Mouse (Mus musculus): ENCODE results near the gene Slc27a5. TPM values are rescaled to one million over a fixed set of nuclear protein-coding genes. Genes with fewer than 3 reads are reported as not detected.
A peak's percentile ranks its signal among the peaks of the same experiment; 100 is the strongest.

Slc27a5 gene
- polyA plus RNA-seq, 1 experiment from 2014 or later: not detected

DNA sequence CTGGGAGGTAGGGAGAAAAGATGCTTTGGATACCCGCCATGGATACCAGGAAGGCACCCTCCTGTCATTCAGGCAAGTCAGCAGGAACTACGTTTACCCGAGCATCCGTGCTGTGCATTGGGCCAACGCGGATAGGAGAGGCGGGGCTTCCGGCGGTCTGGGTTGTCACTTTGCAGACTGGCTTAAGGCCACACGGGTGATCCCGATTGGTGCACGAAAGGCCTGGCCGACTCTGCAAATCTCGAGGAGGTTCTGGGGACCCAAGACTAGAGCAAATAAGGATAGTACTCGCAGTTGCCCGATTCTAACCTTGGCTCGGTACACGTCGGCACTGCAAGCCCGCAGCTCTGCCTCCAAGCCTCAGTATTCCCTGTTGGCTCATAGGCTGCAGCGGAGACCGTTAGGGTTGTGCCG is 32.3 kb downstream of the Slc27a5 start, which contains the start of gene Zfp324:
Zfp324 (plus strand) TSS at position 161 of the 414 bp plus-strand sequence.
- peaks cover 8% of the 10 kb centered on the region for H3K4me1 ChIP-seq (ENCODE audit: control insufficient read depth, insufficient read depth, low read length)

DNA sequence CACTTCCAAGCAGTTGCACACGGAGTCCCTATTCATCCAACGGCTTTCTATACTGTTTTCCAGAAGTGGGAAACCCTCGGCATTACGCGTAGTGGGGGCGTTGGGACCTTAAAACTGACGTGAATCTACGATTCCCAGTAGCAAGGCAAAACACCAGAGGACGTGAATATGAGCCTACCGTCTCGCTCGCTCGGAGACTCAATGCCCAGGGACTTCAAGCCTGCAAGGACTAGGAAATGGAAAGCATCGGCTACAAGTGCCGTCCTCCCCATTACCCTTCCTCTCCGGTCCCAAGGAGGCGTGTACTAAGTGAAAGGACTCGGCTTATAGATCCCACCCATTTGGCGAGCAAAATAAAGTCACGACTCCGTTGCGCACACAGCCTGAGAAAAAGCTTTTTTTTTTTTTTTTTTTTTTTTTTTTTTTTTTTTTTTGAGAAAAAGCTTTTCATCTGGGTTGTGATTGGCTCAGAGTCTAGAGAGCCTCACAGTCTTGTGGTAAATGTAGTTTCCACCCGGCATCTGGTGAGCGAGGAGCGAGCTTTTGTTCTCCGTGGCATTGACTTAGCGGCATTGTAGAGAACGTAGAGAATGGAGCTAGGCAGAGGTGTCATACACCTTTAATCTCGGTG is 36.4 kb downstream of the Slc27a5 start:
- Histone ChIP-seq H3K9ac (ENCODE audit: low read depth, low read length) (peak overlapping the region; percentile 80), H3K4me3 (ENCODE audit: low read depth, low read length) (peak overlapping the region; percentile 61), H3K4me2 (peak overlapping the region; percentile 76), H3K4me1 (ENCODE audit: control insufficient read depth, insufficient read depth, low read length) (peaks cover 5% of the 10 kb centered on the region), H3K36me3 (ENCODE audit: control insufficient read depth, insufficient read depth, low read length) (no peaks in the 10 kb centered on the region), H3K9me3 (replicated peaks; ENCODE audit: control insufficient read depth, low read length) (no peaks in the 10 kb centered on the region), H3K27ac (ENCODE audit: low read depth, low read length) (peak overlapping the region; percentile 88), H3K27me3 (ENCODE audit: control insufficient read depth, insufficient read depth, low read length) (no peaks in the 10 kb centered on the region)
- WGBS (ENCODE audit: insufficient replicate concordance): 6% methylated on average over 29 of the region's 29 CpGs
- ATAC-seq (replicated peaks; ENCODE audit: insufficient number of reproducible peaks, low FRiP score, low TSS enrichment): peak; percentile 43

More for the DNA sequence above, 32.3 kb downstream of the Slc27a5 start, which contains the start of gene Zfp324:
- Histone ChIP-seq H3K27ac (ENCODE audit: low read depth, low read length) (peak within 1 kb of the TSS; percentile 90), H3K4me2 (peak within 1 kb of the TSS; percentile 97), H3K27me3 (ENCODE audit: control insufficient read depth, insufficient read depth, low read length) (no peaks in the 10 kb centered on the region), H3K9me3 (replicated peaks; ENCODE audit: control insufficient read depth, low read length) (no peaks in the 10 kb centered on the region), H3K4me3 (ENCODE audit: low read depth, low read length) (peak within 1 kb of the TSS; percentile 91), H3K9ac (ENCODE audit: low read depth, low read length) (peak within 1 kb of the TSS; percentile 93), H3K36me3 (ENCODE audit: control insufficient read depth, insufficient read depth, low read length) (peaks cover 11% of the 10 kb centered on the region)
- ATAC-seq (replicated peaks; ENCODE audit: insufficient number of reproducible peaks, low FRiP score, low TSS enrichment): peak; percentile 92
- under 1% methylated on average over 23 of the region's 23 CpGs for WGBS (ENCODE audit: insufficient replicate concordance)

DNA sequence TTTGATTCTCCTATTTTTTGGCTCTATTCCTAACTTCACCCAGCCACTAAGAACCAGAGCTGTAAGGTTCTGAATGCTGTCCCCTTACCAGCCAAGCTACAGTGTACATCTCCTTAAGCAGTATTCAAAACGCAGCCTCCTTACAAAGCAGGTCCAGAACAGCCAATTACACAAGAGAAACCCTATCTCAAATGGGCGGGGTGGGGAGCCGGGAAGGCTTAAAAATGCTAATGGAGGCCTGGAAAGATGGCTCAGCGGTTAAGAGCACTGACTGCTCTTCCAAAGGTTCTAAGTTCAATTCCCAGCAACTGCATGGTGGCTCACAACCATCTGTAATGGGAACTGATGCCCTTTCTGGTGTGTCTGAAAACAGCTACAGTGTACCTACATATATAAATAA is 38.3 kb downstream of the Slc27a5 start:
- H3K9me3 ChIP-seq (replicated peaks; ENCODE audit: control insufficient read depth, low read length): no peaks in the 10 kb centered on the region
- no peaks in the 10 kb centered on the region for H3K4me1 ChIP-seq (ENCODE audit: control insufficient read depth, insufficient read depth, low read length)
- no peak for ATAC-seq (replicated peaks; ENCODE audit: insufficient number of reproducible peaks, low FRiP score, low TSS enrichment)
- no peaks in the 10 kb centered on the region for H3K36me3 ChIP-seq (ENCODE audit: control insufficient read depth, insufficient read depth, low read length)
- H3K9ac ChIP-seq (ENCODE audit: low read depth, low read length): no peak overlapping the region
- H3K27me3 ChIP-seq (ENCODE audit: control insufficient read depth, insufficient read depth, low read length): no peaks in the 10 kb centered on the region
- no peak overlapping the region for H3K4me3 ChIP-seq (ENCODE audit: low read depth, low read length)
- no peak overlapping the region for H3K27ac ChIP-seq (ENCODE audit: low read depth, low read length)
- H3K4me2 ChIP-seq: no peak overlapping the region
- 22% methylated on average over 4 of the region's 4 CpGs for WGBS (ENCODE audit: insufficient replicate concordance)

DNA sequence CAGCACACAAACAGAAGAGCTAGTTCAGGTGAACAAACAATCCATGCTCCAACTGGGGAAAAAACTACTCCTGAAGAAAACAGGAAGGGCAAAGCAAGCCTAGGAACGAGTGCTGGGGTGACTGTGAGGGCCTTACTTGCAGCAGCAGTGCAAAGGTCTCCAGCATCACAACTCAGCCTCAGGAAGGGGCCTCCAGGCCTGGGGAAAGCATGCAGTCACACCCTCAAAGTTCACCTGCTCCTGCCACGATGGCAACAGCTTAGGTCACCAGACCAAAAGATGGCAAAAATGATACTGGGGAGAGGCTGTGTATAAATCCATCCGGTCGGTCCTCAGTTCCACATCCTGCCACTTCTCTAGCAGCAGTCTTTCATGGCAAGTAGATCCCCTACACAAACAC is 39.0 kb downstream of the Slc27a5 start:
- Histone ChIP-seq H3K4me2 (no peak overlapping the region), H3K27me3 (ENCODE audit: control insufficient read depth, insufficient read depth, low read length) (no peaks in the 10 kb centered on the region), H3K9ac (ENCODE audit: low read depth, low read length) (no peak overlapping the region), H3K4me3 (ENCODE audit: low read depth, low read length) (no peak overlapping the region), H3K4me1 (ENCODE audit: control insufficient read depth, insufficient read depth, low read length) (no peaks in the 10 kb centered on the region), H3K36me3 (ENCODE audit: control insufficient read depth, insufficient read depth, low read length) (no peaks in the 10 kb centered on the region), H3K9me3 (replicated peaks; ENCODE audit: control insufficient read depth, low read length) (no peaks in the 10 kb centered on the region), H3K27ac (ENCODE audit: low read depth, low read length) (no peak overlapping the region)
- ATAC-seq (replicated peaks; ENCODE audit: insufficient number of reproducible peaks, low FRiP score, low TSS enrichment): no peak
- WGBS (ENCODE audit: insufficient replicate concordance): 79% methylated on average over 4 of the region's 4 CpGs

DNA sequence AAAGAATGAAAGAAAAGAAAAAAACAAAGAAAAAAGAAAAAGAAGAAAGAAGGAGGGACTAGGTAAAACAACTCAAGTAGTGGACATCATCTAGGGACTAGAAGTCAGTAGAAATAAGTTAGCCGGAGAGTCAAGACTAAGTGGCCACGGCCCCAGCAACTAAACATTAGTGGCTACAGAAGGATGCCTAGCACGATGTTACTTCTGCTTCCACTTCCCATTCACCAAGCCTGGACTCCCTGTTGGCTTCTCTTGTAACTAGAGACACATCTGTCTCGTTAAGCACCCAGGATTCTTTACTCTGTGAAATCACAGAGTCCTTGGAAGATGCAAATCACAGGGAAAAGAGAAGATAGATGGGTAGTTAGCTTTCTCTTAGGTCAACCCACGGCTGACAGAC is 40.5 kb downstream of the Slc27a5 start:
- H3K27ac ChIP-seq (ENCODE audit: low read depth, low read length): no peak overlapping the region
- H3K27me3 ChIP-seq (ENCODE audit: control insufficient read depth, insufficient read depth, low read length): no peaks in the 10 kb centered on the region
- H3K9ac ChIP-seq (ENCODE audit: low read depth, low read length): no peak overlapping the region
- no peak overlapping the region for H3K4me2 ChIP-seq
- no peaks in the 10 kb centered on the region for H3K36me3 ChIP-seq (ENCODE audit: control insufficient read depth, insufficient read depth, low read length)
- H3K4me1 ChIP-seq (ENCODE audit: control insufficient read depth, insufficient read depth, low read length): no peaks in the 10 kb centered on the region
- no peak for ATAC-seq (replicated peaks; ENCODE audit: insufficient number of reproducible peaks, low FRiP score, low TSS enrichment)
- WGBS (ENCODE audit: insufficient replicate concordance): 63% methylated on average over 5 of the region's 5 CpGs
- no peaks in the 10 kb centered on the region for H3K9me3 ChIP-seq (replicated peaks; ENCODE audit: control insufficient read depth, low read length)
- H3K4me3 ChIP-seq (ENCODE audit: low read depth, low read length): no peak overlapping the region

DNA sequence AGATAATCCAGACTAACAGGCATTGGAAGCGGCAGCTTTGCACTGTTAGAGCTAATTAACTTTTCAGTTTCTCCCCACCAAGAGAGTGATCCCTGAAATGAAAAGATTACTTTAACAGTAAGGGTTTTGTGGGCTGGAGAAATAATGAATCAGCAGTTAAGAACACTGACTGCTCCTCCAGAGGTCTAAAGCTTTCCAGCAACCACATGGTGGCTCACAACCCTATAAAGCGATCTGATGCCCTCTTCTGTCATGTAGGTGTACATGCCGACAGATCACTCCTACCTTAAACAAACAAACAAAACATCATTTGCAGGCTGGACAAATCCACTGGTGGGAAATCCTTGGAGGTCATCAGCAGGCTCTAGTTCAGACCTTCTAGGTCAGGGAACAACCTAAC is 43.1 kb downstream of the Slc27a5 start:
- Histone ChIP-seq H3K36me3 (ENCODE audit: control insufficient read depth, insufficient read depth, low read length) (no peaks in the 10 kb centered on the region), H3K27me3 (ENCODE audit: control insufficient read depth, insufficient read depth, low read length) (no peaks in the 10 kb centered on the region), H3K4me2 (no peak overlapping the region), H3K9me3 (replicated peaks; ENCODE audit: control insufficient read depth, low read length) (no peaks in the 10 kb centered on the region), H3K4me1 (ENCODE audit: control insufficient read depth, insufficient read depth, low read length) (0 out of 2 replicates have a peak, but pooled peaks cover 3% of the 10 kb centered on the region), H3K4me3 (ENCODE audit: low read depth, low read length) (no peak overlapping the region), H3K27ac (ENCODE audit: low read depth, low read length) (no peak overlapping the region), H3K9ac (ENCODE audit: low read depth, low read length) (no peak overlapping the region)
- WGBS (ENCODE audit: insufficient replicate concordance): 48% methylated on average over 3 of the region's 3 CpGs
- no peak for ATAC-seq (replicated peaks; ENCODE audit: insufficient number of reproducible peaks, low FRiP score, low TSS enrichment)

DNA sequence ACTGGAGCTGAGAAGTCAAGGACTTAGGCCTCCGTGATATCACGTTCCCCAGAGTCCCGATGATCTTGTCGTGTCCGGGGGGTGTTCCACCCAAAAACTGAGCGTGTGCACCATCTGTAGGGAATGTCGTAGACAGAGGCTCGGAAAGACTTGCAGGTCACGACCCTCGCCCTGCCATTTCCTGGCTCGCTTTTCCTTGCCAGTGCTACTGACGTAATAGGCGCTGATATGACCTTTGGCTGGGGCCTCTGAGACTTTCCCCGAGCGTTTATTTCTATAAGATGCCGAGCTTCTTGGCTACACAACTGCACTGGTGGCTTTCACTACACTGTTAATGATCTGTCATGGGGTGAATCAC is 48.1 kb downstream of the Slc27a5 start:
- WGBS (ENCODE audit: insufficient replicate concordance): 5% methylated on average over 16 of the region's 16 CpGs
- Histone ChIP-seq H3K9ac (ENCODE audit: low read depth, low read length) (peak overlapping the region; percentile 44), H3K27me3 (ENCODE audit: control insufficient read depth, insufficient read depth, low read length) (no peaks in the 10 kb centered on the region), H3K36me3 (ENCODE audit: control insufficient read depth, insufficient read depth, low read length) (no peaks in the 10 kb centered on the region), H3K4me2 (peak overlapping the region; percentile 68), H3K4me1 (ENCODE audit: control insufficient read depth, insufficient read depth, low read length) (0 out of 2 replicates have a peak, but pooled peaks cover 3% of the 10 kb centered on the region), H3K9me3 (replicated peaks; ENCODE audit: control insufficient read depth, low read length) (no peaks in the 10 kb centered on the region), H3K27ac (ENCODE audit: low read depth, low read length) (peak overlapping the region; percentile 61), H3K4me3 (ENCODE audit: low read depth, low read length) (peak overlapping the region; percentile 40)
- ATAC-seq (replicated peaks; ENCODE audit: insufficient number of reproducible peaks, low FRiP score, low TSS enrichment): peak; percentile 53

DNA sequence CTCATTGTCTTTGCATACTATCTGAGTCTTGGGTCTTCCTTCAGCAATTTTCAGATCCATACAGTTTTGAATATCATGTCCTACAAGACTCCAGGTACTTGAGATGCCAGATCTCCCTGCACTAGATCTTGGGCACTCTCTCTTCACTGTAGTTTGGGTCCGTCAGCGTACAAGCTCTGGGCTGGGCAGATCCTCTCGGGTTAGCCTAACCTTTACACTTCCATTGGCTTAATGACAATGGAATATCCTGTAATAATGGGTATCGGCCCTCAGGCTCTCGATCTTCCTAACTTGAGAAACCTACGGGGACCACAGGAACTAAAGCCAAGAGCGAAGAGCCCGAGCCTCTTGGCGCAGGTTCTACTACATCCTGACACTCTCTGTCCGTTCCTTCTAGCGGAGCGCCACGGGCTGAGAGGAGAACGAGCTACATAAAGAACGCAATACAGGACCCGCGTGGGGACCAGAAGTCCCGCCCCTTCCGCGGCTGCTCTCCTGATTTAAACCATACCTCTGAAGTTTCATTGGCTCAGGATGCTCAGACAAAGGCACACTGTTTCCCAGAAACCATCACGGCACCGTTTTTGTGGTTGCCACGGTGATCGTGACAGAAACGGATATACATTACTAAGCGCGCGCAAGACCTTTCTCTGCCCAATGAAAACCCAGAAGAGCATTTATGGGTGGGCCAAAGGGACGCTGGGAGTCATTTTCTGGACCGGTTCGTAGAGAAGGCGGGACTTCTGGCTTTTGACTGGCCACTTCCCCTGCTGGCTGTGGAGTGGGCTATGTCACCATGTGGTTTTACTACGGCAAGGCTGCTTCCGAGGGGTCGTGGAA is 48.7 kb downstream of the Slc27a5 start:
- peak overlapping the region; percentile 61 for H3K27ac ChIP-seq (ENCODE audit: low read depth, low read length)
- peak overlapping the region; percentile 68 for H3K4me2 ChIP-seq
- 11% methylated on average over 35 of the region's 35 CpGs for WGBS (ENCODE audit: insufficient replicate concordance)
- H3K27me3 ChIP-seq (ENCODE audit: control insufficient read depth, insufficient read depth, low read length): no peaks in the 10 kb centered on the region
- H3K9me3 ChIP-seq (replicated peaks; ENCODE audit: control insufficient read depth, low read length): no peaks in the 10 kb centered on the region
- H3K4me1 ChIP-seq (ENCODE audit: control insufficient read depth, insufficient read depth, low read length): 0 out of 2 replicates have a peak, but pooled peaks cover 3% of the 10 kb centered on the region
- peak overlapping the region; percentile 44 for H3K9ac ChIP-seq (ENCODE audit: low read depth, low read length)
- peak; percentile 95 for ATAC-seq (replicated peaks; ENCODE audit: insufficient number of reproducible peaks, low FRiP score, low TSS enrichment)
- peak overlapping the region; percentile 40 for H3K4me3 ChIP-seq (ENCODE audit: low read depth, low read length)
- H3K36me3 ChIP-seq (ENCODE audit: control insufficient read depth, insufficient read depth, low read length): no peaks in the 10 kb centered on the region

All from heart, embryonic 11.5 days (tissue).